Mouse (Mus musculus) heart, embryonic 12.5 days (tissue): ENCODE measurements at regions not wholly inside any gene's neighbourhood (a gene's known extent, or its start where the extent isn't known, plus 50 kb on each side); places are given as distances from the start of the nearest gene placed in this dataset.

Source experiments
- ATAC-seq: fragments of 200-750 bp; cut with Nextera tagmentation; 2 replicates; pipeline ENCODE4 v1.8.0; 2017; ENCODE audit warnings: moderate TSS enrichment, moderate library complexity; ENCODE audit not compliant: insufficient number of reproducible peaks, low FRiP score
- H3K27ac ChIP-seq: fragments of 300-500 bp; sonication (generic); 2 replicates; pipeline ENCODE4 v1.5.1; 2016; ENCODE audit warnings: mild to moderate bottlenecking, moderate library complexity; ENCODE audit not compliant: poor library complexity, severe bottlenecking
- H3K27me3 ChIP-seq: fragments of 300-500 bp; sonication (generic); replicated peaks from 2 replicates; pipeline ENCODE4 v1.6.1; 2016; ENCODE audit warnings: mild to moderate bottlenecking, moderate library complexity
- H3K36me3 ChIP-seq: fragments of 300-500 bp; sonication (generic); 2 replicates; pipeline ENCODE4 v1.6.1; 2016; ENCODE audit warnings: mild to moderate bottlenecking, moderate library complexity
- H3K4me1 ChIP-seq: fragments of 300-500 bp; sonication (generic); replicated peaks from 2 replicates; pipeline ENCODE4 v1.6.1; 2016; ENCODE audit warnings: mild to moderate bottlenecking
- H3K4me2 ChIP-seq: fragments of 300-500 bp; sonication (generic); 2 replicates; pipeline ENCODE4 v1.6.1; 2016; ENCODE audit warnings: mild to moderate bottlenecking, moderate library complexity
- H3K4me3 ChIP-seq: fragments of 300-500 bp; sonication (generic); 2 replicates; pipeline ENCODE4 v1.5.1; 2016; ENCODE audit warnings: mild to moderate bottlenecking
- H3K9ac ChIP-seq: fragments of 300-500 bp; sonication (generic); 2 replicates; pipeline ENCODE4 v1.6.1; 2016; ENCODE audit warnings: mild to moderate bottlenecking, moderate library complexity
- H3K9me3 ChIP-seq: fragments of 300-500 bp; sonication (generic); replicated peaks from 2 replicates; pipeline ENCODE4 v1.6.1; 2016; ENCODE audit warnings: mild to moderate bottlenecking, moderate library complexity
- WGBS: fragments of 180-500 bp; shearing (Covaris S2); methylation state at CpG from one replicate; pipeline ENCODE4 v1.1.7; 2016; 5-methylcytosine and 5-hydroxymethylcytosine counted together

- H3K4me2 ChIP-seq, result no peak overlapping the region
- H3K4me3 ChIP-seq, result no peak overlapping the region
- H3K36me3 ChIP-seq, result no peaks in the 10 kb centered on the region
- no peaks in the 10 kb centered on the region for H3K27me3 ChIP-seq
- no peak overlapping the region for H3K9ac ChIP-seq
- H3K9me3 ChIP-seq, result no peaks in the 10 kb centered on the region
- peaks cover 7% of the 10 kb centered on the region; the same call in 1 of the 2 replicates for H3K4me1 ChIP-seq
- H3K27ac ChIP-seq, result no peak overlapping the region
- 76% methylated on average over 6 of the region's 6 CpGs for WGBS
- ATAC-seq, result no peak
Measured at GRCm38 (mm10) chr1:41674086-41674485, 868.7 kb downstream of the Tmem182 start.

GRCm38 (mm10) chr1:41675345-41675744 is 869.9 kb downstream of the Tmem182 start:
- Histone ChIP-seq H3K4me2 (no peak overlapping the region), H3K27ac (no peak overlapping the region), H3K36me3 (no peaks in the 10 kb centered on the region), H3K4me3 (no peak overlapping the region), H3K27me3 (no peaks in the 10 kb centered on the region), H3K9ac (no peak overlapping the region), H3K4me1 (peaks cover 4% of the 10 kb centered on the region; the same call in 1 of the 2 replicates), H3K9me3 (no peaks in the 10 kb centered on the region)
- WGBS, result 47% methylated on average over 6 of the region's 6 CpGs
- ATAC-seq, result no peak

DNA sequence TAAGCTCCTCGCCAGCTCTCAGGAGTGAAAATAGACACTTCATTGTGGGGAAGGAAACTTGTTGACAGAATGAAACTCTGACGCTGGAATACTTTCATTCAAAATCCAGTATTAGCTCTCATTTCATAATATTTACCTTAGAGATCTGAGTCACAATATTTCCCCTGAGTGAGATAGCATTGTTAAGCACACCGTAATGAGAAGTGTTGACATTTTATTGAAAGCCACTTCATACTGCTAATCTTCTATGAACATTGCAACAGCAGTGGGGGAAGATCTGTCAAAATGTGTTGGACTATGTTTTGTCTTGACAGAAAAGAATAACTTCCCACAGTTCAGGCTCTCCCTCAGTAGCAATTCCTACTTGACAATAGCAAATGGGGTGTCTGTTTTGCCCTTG is 900.3 kb downstream of the Tmem182 start:
- Histone ChIP-seq H3K9ac (no peak overlapping the region), H3K27me3 (no peaks in the 10 kb centered on the region), H3K4me2 (no peak overlapping the region), H3K36me3 (no peaks in the 10 kb centered on the region), H3K4me3 (no peak overlapping the region), H3K27ac (no peak overlapping the region), H3K4me1 (no peaks in the 10 kb centered on the region), H3K9me3 (no peaks in the 10 kb centered on the region)
- no peak for ATAC-seq
- 31% methylated on average over 3 of the region's 3 CpGs for WGBS

DNA sequence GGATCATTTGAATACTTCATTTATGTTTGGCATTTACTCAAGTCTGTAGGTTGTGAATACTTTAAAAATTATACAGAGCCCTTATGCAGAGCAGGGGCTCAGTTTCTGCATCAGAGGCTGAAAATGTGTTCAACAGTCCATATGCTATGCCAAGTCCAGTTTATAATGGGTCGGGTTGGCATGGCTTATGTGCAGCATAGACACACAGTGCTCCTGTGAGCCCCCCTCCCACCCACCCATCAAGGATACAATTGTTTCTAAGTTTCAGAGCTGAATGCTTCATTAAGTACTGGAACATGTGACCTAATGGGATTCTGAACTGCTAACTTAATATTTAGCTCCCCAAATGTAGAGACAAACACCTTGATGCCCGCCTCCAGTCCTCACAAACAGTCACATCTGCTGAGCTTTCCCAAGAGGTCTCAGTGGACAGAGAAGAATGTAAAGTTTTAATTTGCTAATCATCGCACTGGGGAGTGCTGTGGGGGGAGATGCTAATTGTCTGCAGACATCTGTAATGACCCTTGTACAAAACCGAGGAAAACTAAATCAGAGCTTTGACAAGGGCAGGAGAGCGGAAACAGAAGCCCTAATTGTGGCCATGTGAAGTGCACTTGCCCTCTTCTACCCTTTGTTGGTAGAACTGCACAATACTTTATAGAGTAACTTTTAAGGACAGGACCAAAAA is 937.4 kb downstream of the Tmem182 start:
- Histone ChIP-seq H3K36me3 (no peaks in the 10 kb centered on the region), H3K27me3 (no peaks in the 10 kb centered on the region), H3K4me2 (no peak overlapping the region), H3K4me3 (no peak overlapping the region), H3K9me3 (no peaks in the 10 kb centered on the region), H3K4me1 (no peaks in the 10 kb centered on the region), H3K9ac (no peak overlapping the region), H3K27ac (no peak overlapping the region)
- WGBS, result 69% methylated on average over 5 of the region's 5 CpGs
- ATAC-seq, result no peak

DNA sequence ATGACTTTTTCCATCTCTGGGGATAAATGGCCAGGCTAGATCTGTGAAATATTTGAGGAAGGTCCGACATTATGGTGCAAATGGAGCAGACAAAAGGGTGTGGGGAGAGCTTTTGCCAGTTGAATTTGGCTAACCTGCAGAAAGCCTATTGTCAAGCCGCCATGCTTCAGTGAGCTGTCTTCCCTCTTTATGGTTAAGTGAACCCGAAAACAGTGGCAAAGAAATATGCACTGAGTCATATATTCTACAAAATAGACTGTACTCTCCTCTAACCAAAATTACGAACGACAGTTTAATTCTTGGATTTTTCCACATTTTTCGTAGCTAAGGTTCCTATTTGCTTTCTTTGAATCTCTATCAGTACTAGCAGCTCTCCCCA is 937.9 kb downstream of the Tmem182 start:
- no peak for ATAC-seq
- H3K36me3 ChIP-seq, result no peaks in the 10 kb centered on the region
- no peak overlapping the region for H3K27ac ChIP-seq
- WGBS, result 81% methylated on average over 6 of the region's 6 CpGs
- H3K4me3 ChIP-seq, result no peak overlapping the region
- no peak overlapping the region for H3K9ac ChIP-seq
- H3K27me3 ChIP-seq, result no peaks in the 10 kb centered on the region
- H3K4me1 ChIP-seq, result no peaks in the 10 kb centered on the region
- H3K9me3 ChIP-seq, result no peaks in the 10 kb centered on the region
- no peak overlapping the region for H3K4me2 ChIP-seq

GRCm38 (mm10) chr1:41744531-41744930 is 939.1 kb downstream of the Tmem182 start:
- H3K4me3 ChIP-seq, result no peak overlapping the region
- no peak for ATAC-seq
- no peak overlapping the region for H3K4me2 ChIP-seq
- no peak overlapping the region for H3K27ac ChIP-seq
- H3K36me3 ChIP-seq, result no peaks in the 10 kb centered on the region
- WGBS, result 70% methylated on average over 3 of the region's 3 CpGs
- no peaks in the 10 kb centered on the region for H3K9me3 ChIP-seq
- no peak overlapping the region for H3K9ac ChIP-seq
- H3K4me1 ChIP-seq, result no peaks in the 10 kb centered on the region
- no peaks in the 10 kb centered on the region for H3K27me3 ChIP-seq

DNA sequence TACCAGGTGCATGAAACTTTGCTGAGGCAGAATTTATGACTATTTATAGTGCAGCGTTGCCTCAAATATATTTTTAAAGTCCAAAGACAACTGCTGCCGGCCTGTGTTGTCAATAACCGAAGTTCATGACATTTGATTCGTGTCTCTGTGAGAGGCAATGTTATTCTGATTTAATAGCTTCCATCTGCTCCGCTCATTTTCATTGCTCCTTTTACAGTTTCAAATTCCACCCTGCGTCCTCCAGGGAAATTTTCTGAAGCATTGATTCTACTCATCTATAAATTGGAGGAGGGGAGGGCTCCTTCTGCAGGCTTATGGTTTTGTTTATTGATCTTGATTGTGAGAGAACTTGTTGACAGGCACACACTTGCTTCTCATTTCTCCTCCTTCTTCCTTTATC is 936.2 kb upstream of the Pou3f3 start:
- H3K9ac ChIP-seq, result no peak overlapping the region
- no peak for ATAC-seq
- WGBS, result 77% methylated on average over 6 of the region's 6 CpGs
- H3K27me3 ChIP-seq, result no peaks in the 10 kb centered on the region
- no peaks in the 10 kb centered on the region for H3K4me1 ChIP-seq
- no peaks in the 10 kb centered on the region for H3K36me3 ChIP-seq
- H3K9me3 ChIP-seq, result no peaks in the 10 kb centered on the region
- H3K4me3 ChIP-seq, result no peak overlapping the region
- no peak overlapping the region for H3K4me2 ChIP-seq
- H3K27ac ChIP-seq, result no peak overlapping the region
